Mouse (Mus musculus): Measurements from ENCODE around the gene Zfp786.
"Not testable (repeated sequence)": the region's sequence is repeated elsewhere in the genome, so short reads cannot be mapped to it uniquely, and the experiment has no call there.

The Zfp786 gene

GRCm38 (mm10) chr6:47830104-47831078 is at the start of gene Zfp786:
Gene Zfp786, minus strand, starts transcription at chr6:47830867.
- peak; percentile 83 for DNase-seq (ENCODE audit: low spot score)

- DNase-seq (ENCODE audit: low spot score): no peak
Observed at GRCm38 (mm10) chr6:47880166-47880565, 49.5 kb upstream of the Zfp786 start.

- DNase-seq (ENCODE audit: low spot score): no peak
Observed at GRCm38 (mm10) chr6:47879049-47879716, 48.5 kb upstream of the Zfp786 start.

GRCm38 (mm10) chr6:47878593-47878992 is 47.9 kb upstream of the Zfp786 start:
- DNase-seq (ENCODE audit: low spot score): no peak

GRCm38 (mm10) chr6:47878133-47878514 is 47.5 kb upstream of the Zfp786 start:
- DNase-seq (ENCODE audit: low spot score): peak; percentile 37

GRCm38 (mm10) chr6:47877461-47878132 is 46.9 kb upstream of the Zfp786 start:
- peak; percentile 75 for DNase-seq (ENCODE audit: low spot score)

- no peak for DNase-seq (ENCODE audit: low spot score)
Observed at GRCm38 (mm10) chr6:47877058-47877457, 46.4 kb upstream of the Zfp786 start, which contains the start of gene Zfp282. Gene Zfp282, plus strand, starts transcription at chr6:47877204.

GRCm38 (mm10) chr6:47872266-47872665 is 41.6 kb upstream of the Zfp786 start:
- no peak for DNase-seq (ENCODE audit: low spot score)

GRCm38 (mm10) chr6:47857729-47858128 is 27.1 kb upstream of the Zfp786 start:
- DNase-seq (ENCODE audit: low spot score): not testable (repeated sequence)

GRCm38 (mm10) chr6:47857241-47857640 is 26.6 kb upstream of the Zfp786 start:
- no peak for DNase-seq (ENCODE audit: low spot score)

- DNase-seq (ENCODE audit: low spot score): no peak
Observed at GRCm38 (mm10) chr6:47845779-47846178, 15.1 kb upstream of the Zfp786 start.

GRCm38 (mm10) chr6:47842337-47842736 is 11.7 kb upstream of the Zfp786 start:
- DNase-seq (ENCODE audit: low spot score): no peak

GRCm38 (mm10) chr6:47841831-47842230 is 11.2 kb upstream of the Zfp786 start:
- no peak for DNase-seq (ENCODE audit: low spot score)

GRCm38 (mm10) chr6:47841077-47841476 is 10.4 kb upstream of the Zfp786 start:
- no peak for DNase-seq (ENCODE audit: low spot score)

- no peak for DNase-seq (ENCODE audit: low spot score)
Observed at GRCm38 (mm10) chr6:47837630-47838029, 7.0 kb upstream of the Zfp786 start.

- DNase-seq (ENCODE audit: low spot score): no peak
Observed at GRCm38 (mm10) chr6:47835984-47836521, 5.4 kb upstream of the Zfp786 start.

GRCm38 (mm10) chr6:47835482-47835983 is 4.9 kb upstream of the Zfp786 start, which contains the start of gene Zfp398:
Gene Zfp398, plus strand, starts transcription at chr6:47835661.
- DNase-seq (ENCODE audit: low spot score): peak; percentile 91

- DNase-seq (ENCODE audit: low spot score): no peak
Observed at GRCm38 (mm10) chr6:47832220-47832619, 1.6 kb upstream of the Zfp786 start.

GRCm38 (mm10) chr6:47828950-47829349 is 1.7 kb downstream of the Zfp786 start:
- no peak for DNase-seq (ENCODE audit: low spot score)

GRCm38 (mm10) chr6:47827462-47827861 is 3.2 kb downstream of the Zfp786 start:
- no peak for DNase-seq (ENCODE audit: low spot score)

- DNase-seq (ENCODE audit: low spot score): no peak
Observed at GRCm38 (mm10) chr6:47824241-47824640, 6.4 kb downstream of the Zfp786 start.

- DNase-seq (ENCODE audit: low spot score): no peak
Observed at GRCm38 (mm10) chr6:47821776-47822175, 8.9 kb downstream of the Zfp786 start.

Data from c-Kit-positive CD71-positive TER-119-positive erythroid progenitor cells, embryonic 14.5 days (primary cell).